Mouse (Mus musculus) liver, adult 2 months (tissue): ENCODE measurements at regions not wholly inside any gene's neighbourhood (a gene's known extent, or its start where the extent isn't known, plus 50 kb on each side); places are given as distances from the start of the nearest gene placed in this dataset.

ENCODE experiments used
- CTCF ChIP-seq: fragments of 200-500 bp; IDR thresholded peaks from 2 replicates; pipeline ENCODE4 v1.5.1; 2011; ENCODE audit warnings: low read depth, low read length, control low read depth
- POLR2A ChIP-seq: fragments of 200-500 bp; IDR thresholded peaks from 2 replicates; pipeline ENCODE4 v1.6.1; 2011; ENCODE audit warnings: low read length, control low read depth; ENCODE audit not compliant: insufficient read depth; ENCODE audit errors: extremely low read depth

GRCm38 (mm10) chr14:105403256-105403655 is 144.9 kb downstream of the Ndfip2 start:
- TF ChIP-seq CTCF (no peak), POLR2A (no peak)
